Mouse (Mus musculus) midbrain, embryonic 12.5 days (tissue): ENCODE data around the gene Pard3. TPM values are rescaled to one million over a fixed set of nuclear protein-coding genes. Genes with fewer than 3 reads are reported as not detected.
"Not testable (repeated sequence)": the region's sequence is repeated elsewhere in the genome, so short reads cannot be mapped to it uniquely, and the experiment has no call there.

Source experiments
- ATAC-seq: fragments of 200-750 bp; cut with Nextera tagmentation; 2 replicates; pipeline ENCODE4 v1.8.0; 2017; ENCODE audit warnings: low read depth, moderate TSS enrichment, moderate library complexity; ENCODE audit not compliant: low FRiP score
- H3K27ac ChIP-seq: fragments of 300-500 bp; sonication (generic); replicated peaks from 2 replicates; pipeline ENCODE4 v1.5.1; 2016; ENCODE audit warnings: mild to moderate bottlenecking
- H3K27me3 ChIP-seq: fragments of 300-500 bp; sonication (generic); 2 replicates; pipeline ENCODE4 v1.6.1; 2016; ENCODE audit warnings: mild to moderate bottlenecking
- H3K36me3 ChIP-seq: fragments of 300-500 bp; sonication (generic); 2 replicates; pipeline ENCODE4 v1.6.1; 2016
- H3K4me1 ChIP-seq: fragments of 300-500 bp; sonication (generic); 2 replicates; pipeline ENCODE4 v1.6.1; 2016
- H3K4me2 ChIP-seq: fragments of 300-500 bp; sonication (generic); replicated peaks from 2 replicates; pipeline ENCODE4 v1.6.1; 2016; ENCODE audit warnings: mild to moderate bottlenecking, moderate library complexity
- H3K4me3 ChIP-seq: fragments of 300-500 bp; sonication (generic); 2 replicates; pipeline ENCODE4 v1.5.1; 2016; ENCODE audit warnings: mild to moderate bottlenecking
- H3K9ac ChIP-seq: fragments of 300-500 bp; sonication (generic); replicated peaks from 2 replicates; pipeline ENCODE4 v1.6.1; 2016; ENCODE audit warnings: mild to moderate bottlenecking, moderate library complexity
- H3K9me3 ChIP-seq: fragments of 300-500 bp; sonication (generic); 2 replicates; pipeline ENCODE4 v1.6.1; 2016; ENCODE audit warnings: mild to moderate bottlenecking
- WGBS: fragments of 180-500 bp; shearing (Covaris S2); methylation state at CpG from one replicate; pipeline ENCODE4 v1.1.7; 2016; 5-methylcytosine and 5-hydroxymethylcytosine counted together
- polyA plus RNA-seq: library from polyadenylated mRNA; unstranded; fragments of >200 nt; fragmentation: Nextera tagmentation; extraction: Ambion mirVana; gene quantifications from 2 replicates; pipeline ENCODE4 v1.2.1, GENCODE M21; 2016

Pard3 gene
- polyA plus RNA-seq, 1 experiment from 2014 or later = 36.6 TPM

- not testable (repeated sequence) for H3K4me1 ChIP-seq, H3K9me3 ChIP-seq, H3K27me3 ChIP-seq, H3K4me2 ChIP-seq, H3K4me3 ChIP-seq, H3K36me3 ChIP-seq, ATAC-seq, H3K27ac ChIP-seq, H3K9ac ChIP-seq
- WGBS = 82% methylated on average over 2 of the region's 2 CpGs
Measured at GRCm38 (mm10) chr8:127170372-127170771, 106.7 kb downstream of the Pard3 start.

- ATAC-seq = no peak
- Histone ChIP-seq H3K9ac (no peak overlapping the region), H3K4me2 (no peak overlapping the region), H3K27me3 (no peaks in the 10 kb centered on the region), H3K4me1 (no peaks in the 10 kb centered on the region), H3K36me3 (no peaks in the 10 kb centered on the region), H3K4me3 (no peak overlapping the region), H3K27ac (no peak overlapping the region), H3K9me3 (no peaks in the 10 kb centered on the region)
- 90% methylated on average over 3 of the region's 3 CpGs for WGBS
Measured at GRCm38 (mm10) chr8:127170930-127171329, 107.2 kb downstream of the Pard3 start.

GRCm38 (mm10) chr8:127173483-127173882, 109.8 kb downstream of the Pard3 start:
- no peak for ATAC-seq
- no peaks in the 10 kb centered on the region for H3K27me3 ChIP-seq
- 92% methylated on average over 5 of the region's 5 CpGs for WGBS
- H3K4me2 ChIP-seq = no peak overlapping the region
- no peaks in the 10 kb centered on the region for H3K4me1 ChIP-seq
- no peak overlapping the region for H3K27ac ChIP-seq
- H3K9me3 ChIP-seq = no peaks in the 10 kb centered on the region
- H3K4me3 ChIP-seq = no peak overlapping the region
- no peaks in the 10 kb centered on the region for H3K36me3 ChIP-seq
- H3K9ac ChIP-seq = no peak overlapping the region

- no peak for ATAC-seq
- Histone ChIP-seq H3K4me1 (no peaks in the 10 kb centered on the region), H3K36me3 (no peaks in the 10 kb centered on the region), H3K27me3 (no peaks in the 10 kb centered on the region), H3K9ac (no peak overlapping the region), H3K4me2 (no peak overlapping the region), H3K4me3 (no peak overlapping the region), H3K9me3 (no peaks in the 10 kb centered on the region), H3K27ac (no peak overlapping the region)
- WGBS = 95% methylated on average over 6 of the region's 6 CpGs
Measured at GRCm38 (mm10) chr8:127174411-127174810, 110.7 kb downstream of the Pard3 start.

- Histone ChIP-seq H3K4me2 (no peak overlapping the region), H3K9ac (no peak overlapping the region), H3K36me3 (no peaks in the 10 kb centered on the region), H3K9me3 (no peaks in the 10 kb centered on the region), H3K27me3 (no peaks in the 10 kb centered on the region), H3K27ac (no peak overlapping the region), H3K4me3 (no peak overlapping the region), H3K4me1 (no peaks in the 10 kb centered on the region)
- ATAC-seq = no peak
- WGBS = 91% methylated on average over 6 of the region's 6 CpGs
Measured at GRCm38 (mm10) chr8:127175160-127175836, 111.6 kb downstream of the Pard3 start.

- Histone ChIP-seq H3K36me3 (no peaks in the 10 kb centered on the region), H3K4me2 (no peak overlapping the region), H3K9me3 (no peaks in the 10 kb centered on the region), H3K27ac (no peak overlapping the region), H3K4me1 (peaks cover 9% of the 10 kb centered on the region), H3K27me3 (no peaks in the 10 kb centered on the region), H3K9ac (no peak overlapping the region), H3K4me3 (no peak overlapping the region)
- 65% methylated on average over 4 of the region's 4 CpGs for WGBS
- no peak; the same call in 1 of the 2 replicates for ATAC-seq
Measured at GRCm38 (mm10) chr8:127178634-127179033, 114.9 kb downstream of the Pard3 start.

GRCm38 (mm10) chr8:127181246-127181645, 117.6 kb downstream of the Pard3 start:
- ATAC-seq = no peak
- Histone ChIP-seq H3K9me3 (no peaks in the 10 kb centered on the region), H3K4me1 (peaks cover 30% of the 10 kb centered on the region), H3K4me2 (no peak overlapping the region), H3K36me3 (no peaks in the 10 kb centered on the region), H3K27ac (no peak overlapping the region), H3K4me3 (no peak overlapping the region), H3K27me3 (no peaks in the 10 kb centered on the region), H3K9ac (no peak overlapping the region)
- 96% methylated on average over 3 of the region's 3 CpGs for WGBS

GRCm38 (mm10) chr8:127182065-127182464, 118.4 kb downstream of the Pard3 start:
- Histone ChIP-seq H3K9ac (no peak overlapping the region), H3K4me3 (no peak overlapping the region), H3K27me3 (no peaks in the 10 kb centered on the region), H3K36me3 (no peaks in the 10 kb centered on the region), H3K4me2 (no peak overlapping the region), H3K4me1 (peaks cover 37% of the 10 kb centered on the region), H3K9me3 (no peaks in the 10 kb centered on the region), H3K27ac (no peak overlapping the region)
- 76% methylated on average over 3 of the region's 3 CpGs for WGBS
- no peak for ATAC-seq

- H3K27ac ChIP-seq = no peak overlapping the region
- H3K9me3 ChIP-seq = no peaks in the 10 kb centered on the region
- no peak overlapping the region for H3K9ac ChIP-seq
- WGBS = 56% methylated on average over 2 of the region's 2 CpGs
- no peak overlapping the region for H3K4me2 ChIP-seq
- ATAC-seq = no peak
- H3K4me3 ChIP-seq = no peak overlapping the region
- H3K27me3 ChIP-seq = no peaks in the 10 kb centered on the region
- peaks cover 37% of the 10 kb centered on the region for H3K4me1 ChIP-seq
- no peaks in the 10 kb centered on the region for H3K36me3 ChIP-seq
Measured at GRCm38 (mm10) chr8:127183533-127183932, 119.8 kb downstream of the Pard3 start.

- H3K27ac ChIP-seq = no peak overlapping the region
- no peak overlapping the region for H3K4me2 ChIP-seq
- no peaks in the 10 kb centered on the region for H3K36me3 ChIP-seq
- 39% methylated on average over 4 of the region's 4 CpGs for WGBS
- no peaks in the 10 kb centered on the region for H3K9me3 ChIP-seq
- H3K4me1 ChIP-seq = peaks cover 37% of the 10 kb centered on the region
- no peak overlapping the region for H3K4me3 ChIP-seq
- ATAC-seq = no peak
- no peaks in the 10 kb centered on the region for H3K27me3 ChIP-seq
- no peak overlapping the region for H3K9ac ChIP-seq
Measured at GRCm38 (mm10) chr8:127184025-127184424, 120.3 kb downstream of the Pard3 start.

- 68% methylated on average over 7 of the region's 7 CpGs for WGBS
- no peak overlapping the region for H3K4me2 ChIP-seq
- no peaks in the 10 kb centered on the region for H3K27me3 ChIP-seq
- peaks cover 37% of the 10 kb centered on the region for H3K4me1 ChIP-seq
- ATAC-seq = no peak
- H3K9me3 ChIP-seq = no peaks in the 10 kb centered on the region
- no peak overlapping the region for H3K27ac ChIP-seq
- no peak overlapping the region for H3K4me3 ChIP-seq
- H3K9ac ChIP-seq = no peak overlapping the region
- H3K36me3 ChIP-seq = no peaks in the 10 kb centered on the region
Measured at GRCm38 (mm10) chr8:127185897-127186296, 122.2 kb downstream of the Pard3 start.

- Histone ChIP-seq H3K4me3 (no peak overlapping the region), H3K27me3 (no peaks in the 10 kb centered on the region), H3K9ac (no peak overlapping the region), H3K4me2 (no peak overlapping the region), H3K36me3 (no peaks in the 10 kb centered on the region), H3K4me1 (peaks cover 48% of the 10 kb centered on the region), H3K9me3 (no peaks in the 10 kb centered on the region), H3K27ac (no peak overlapping the region)
- ATAC-seq = no peak
Measured at GRCm38 (mm10) chr8:127188671-127189070, 125.0 kb downstream of the Pard3 start.

GRCm38 (mm10) chr8:127190350-127190749, 126.7 kb downstream of the Pard3 start:
- WGBS = 51% methylated on average over 7 of the region's 7 CpGs
- H3K4me3 ChIP-seq = no peak overlapping the region
- ATAC-seq = no peak
- no peak overlapping the region for H3K27ac ChIP-seq
- H3K9me3 ChIP-seq = no peaks in the 10 kb centered on the region
- peaks cover 46% of the 10 kb centered on the region for H3K4me1 ChIP-seq
- no peak overlapping the region for H3K9ac ChIP-seq
- H3K4me2 ChIP-seq = no peak overlapping the region
- H3K27me3 ChIP-seq = no peaks in the 10 kb centered on the region
- H3K36me3 ChIP-seq = no peaks in the 10 kb centered on the region
